Mouse (Mus musculus) olfactory bulb, adult 2 months (tissue): ENCODE measurements around the gene Chl1.

Experiments used
- CTCF ChIP-seq: fragments of 200-500 bp; IDR thresholded peaks from 2 replicates; pipeline ENCODE4 v1.5.1; 2012; ENCODE audit warnings: low read depth, mild to moderate bottlenecking, low read length, moderate library complexity; ENCODE audit not compliant: insufficient read depth
- POLR2A ChIP-seq: fragments of 200-500 bp; IDR thresholded peaks from 2 replicates; pipeline ENCODE4 v1.6.1; 2012; ENCODE audit warnings: mild to moderate bottlenecking, low read depth, low read length, moderate library complexity; ENCODE audit not compliant: insufficient read depth

GRCm38 (mm10) chr6:103511972-103512565 lies 1.7 kb downstream of the Chl1 start:
- TF ChIP-seq CTCF (no peak), POLR2A (no peak)
